Mouse (Mus musculus): ENCODE measurements around the gene Wwc2.
A peak's percentile ranks its signal among the peaks of the same experiment; 100 is the strongest.

Gene Wwc2

DNA sequence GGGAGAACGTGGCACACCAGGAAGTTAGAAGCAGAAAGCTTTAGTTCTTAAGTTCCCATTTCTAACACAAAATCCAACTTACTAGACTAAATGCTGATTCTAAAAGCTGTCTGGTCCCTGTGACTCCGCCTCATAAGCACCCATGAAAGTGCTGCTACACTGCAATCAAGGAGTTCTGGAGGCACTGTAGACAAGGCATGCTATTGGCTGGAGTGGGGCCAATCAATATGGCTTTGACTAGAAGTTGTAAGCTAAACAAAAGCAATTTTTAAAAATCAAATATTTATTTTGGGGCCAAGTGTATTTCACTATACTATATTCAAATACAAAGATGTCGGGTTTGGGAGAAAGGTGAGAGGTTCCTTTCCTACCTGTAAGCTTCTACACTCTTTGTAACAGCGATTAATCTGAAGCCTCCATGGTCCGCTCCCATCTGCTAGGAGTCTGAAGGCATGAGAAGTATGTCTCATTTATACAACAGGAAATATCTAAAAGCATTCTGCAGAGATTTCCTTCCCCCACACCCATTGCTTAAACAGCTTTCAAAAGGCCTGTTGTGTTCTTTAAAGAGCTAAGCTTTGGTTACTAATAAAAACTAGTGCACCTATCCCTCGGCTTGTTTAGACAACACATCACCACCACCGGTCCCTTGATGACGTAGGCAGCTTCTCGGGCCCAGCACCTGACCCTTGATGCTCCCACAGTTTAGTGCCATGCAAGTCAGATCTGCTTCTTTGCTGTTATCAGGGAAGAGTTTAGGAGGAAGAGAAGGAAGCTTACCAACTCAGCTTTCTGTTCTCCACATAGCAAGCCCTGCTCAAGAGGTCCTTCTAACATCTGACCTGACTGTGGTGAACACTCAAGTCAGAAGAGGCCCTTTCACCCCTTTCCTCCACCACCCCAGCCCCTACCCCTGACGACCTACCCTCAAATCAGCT lies 50.5 kb downstream of the Wwc2 start:
- DNase-seq (ENCODE audit: extremely low spot score): no peak

DNA sequence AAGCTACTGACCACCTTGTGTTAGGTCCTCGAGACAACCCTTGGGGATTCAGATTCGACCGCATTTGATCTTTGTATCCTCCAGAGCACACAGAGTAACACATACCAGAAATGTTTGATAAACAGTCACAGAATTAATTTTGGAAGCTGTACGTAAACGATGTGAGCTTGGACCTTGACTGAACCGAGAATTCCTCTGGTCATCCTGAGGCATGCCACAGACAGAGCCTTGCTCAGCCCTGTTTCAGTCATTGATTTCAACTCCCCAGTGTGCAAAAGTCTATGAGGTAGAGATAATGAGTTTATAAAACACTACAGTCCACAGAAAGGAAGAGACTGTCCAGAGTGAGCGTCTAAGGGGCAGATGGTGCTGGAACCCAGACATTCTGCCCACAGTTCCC lies 51.5 kb downstream of the Wwc2 start:
- no peak for DNase-seq (ENCODE audit: extremely low spot score)

- no peak for DNase-seq (ENCODE audit: extremely low spot score)
These were observed 54.3 kb downstream of the Wwc2 start for GRCm38 (mm10) chr8:47936386-47936785.

DNA sequence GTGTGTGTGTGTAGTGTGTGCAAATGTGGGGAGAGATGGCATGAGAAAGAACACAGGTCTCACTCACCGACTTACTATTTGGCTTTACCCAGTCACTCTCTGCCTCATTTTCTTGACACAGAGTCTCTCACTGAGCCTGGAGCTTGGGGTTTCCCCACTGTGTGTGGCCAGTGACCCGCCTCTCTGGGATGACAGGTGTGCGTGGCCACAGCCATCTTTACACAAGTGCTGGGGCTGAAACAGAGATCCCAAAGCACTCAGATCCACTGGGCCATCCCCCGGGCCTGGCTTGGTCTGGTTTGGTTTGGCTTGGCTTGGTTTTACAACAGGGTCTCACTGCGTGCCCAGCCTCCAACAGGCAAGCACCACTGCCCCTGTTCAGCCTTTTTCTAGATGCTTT lies 55.3 kb downstream of the Wwc2 start:
- DNase-seq (ENCODE audit: extremely low spot score): no peak

GRCm38 (mm10) chr8:47933087-47933486 lies 57.6 kb downstream of the Wwc2 start:
- no peak for DNase-seq (ENCODE audit: extremely low spot score)

DNA sequence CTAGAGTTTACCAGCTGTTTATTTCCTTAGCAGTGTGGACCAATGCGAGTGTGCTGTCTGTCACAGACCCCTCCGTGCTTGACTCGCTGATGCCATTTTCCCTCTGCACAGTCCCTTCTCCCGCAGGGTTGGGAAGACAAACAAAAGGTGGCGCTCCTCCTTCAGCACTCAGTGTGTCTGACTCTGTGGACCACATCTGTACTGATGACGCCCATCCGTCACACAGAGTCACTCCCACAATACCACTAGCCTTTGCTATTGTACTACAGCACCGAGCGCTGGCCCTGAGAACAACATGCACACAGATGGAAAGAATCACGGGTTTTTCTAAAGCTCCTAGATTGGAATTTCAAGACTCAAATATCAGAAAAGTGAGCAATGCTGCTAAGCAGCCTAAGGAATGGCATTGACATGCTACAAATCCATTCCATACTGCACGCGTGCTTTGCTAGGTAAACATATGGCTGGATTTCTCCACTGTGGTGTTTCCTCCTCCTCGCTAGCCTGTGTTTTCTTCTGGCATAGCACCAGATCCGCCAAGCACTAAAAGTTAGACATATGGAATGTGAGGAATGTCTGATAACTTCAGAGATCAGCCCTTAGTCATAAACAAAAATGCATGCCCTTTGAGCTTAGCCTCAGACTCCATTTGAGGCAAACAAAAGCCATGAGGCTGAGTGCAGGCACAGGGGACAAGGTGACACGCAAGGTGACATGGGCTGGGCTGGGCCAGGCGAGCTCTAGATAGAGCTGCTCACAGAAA lies 58.5 kb downstream of the Wwc2 start:
- DNase-seq (ENCODE audit: extremely low spot score): peak; percentile 41

DNA sequence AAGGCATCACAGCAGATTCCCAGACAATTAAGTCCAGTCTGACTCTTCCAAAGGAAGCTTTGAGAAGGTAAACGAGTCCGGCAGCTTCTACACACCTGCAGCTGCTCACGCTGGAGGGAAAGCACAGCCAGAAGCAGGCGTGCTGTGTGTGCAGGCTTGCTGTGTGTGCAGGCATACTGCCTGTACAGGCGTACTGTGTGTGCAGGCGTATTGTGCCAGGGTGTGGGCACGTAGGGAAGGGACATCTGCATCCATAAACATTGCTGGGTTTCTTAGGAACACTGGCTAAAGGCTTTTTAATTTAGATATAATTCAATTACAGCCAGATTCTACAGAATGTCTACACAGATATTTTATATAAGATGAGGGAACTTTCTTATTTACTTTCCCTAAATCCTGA lies 59.4 kb downstream of the Wwc2 start:
- no peak for DNase-seq (ENCODE audit: extremely low spot score)

GRCm38 (mm10) chr8:47929615-47930014 lies 61.1 kb downstream of the Wwc2 start:
- no peak for DNase-seq (ENCODE audit: extremely low spot score)

- DNase-seq (ENCODE audit: extremely low spot score): no peak
These were observed 62.0 kb downstream of the Wwc2 start for GRCm38 (mm10) chr8:47928604-47929185.

- DNase-seq (ENCODE audit: extremely low spot score): no peak
These were observed 65.8 kb downstream of the Wwc2 start for GRCm38 (mm10) chr8:47924921-47925320.

- no peak for DNase-seq (ENCODE audit: extremely low spot score)
These were observed 67.9 kb downstream of the Wwc2 start for GRCm38 (mm10) chr8:47922816-47923215.

DNA sequence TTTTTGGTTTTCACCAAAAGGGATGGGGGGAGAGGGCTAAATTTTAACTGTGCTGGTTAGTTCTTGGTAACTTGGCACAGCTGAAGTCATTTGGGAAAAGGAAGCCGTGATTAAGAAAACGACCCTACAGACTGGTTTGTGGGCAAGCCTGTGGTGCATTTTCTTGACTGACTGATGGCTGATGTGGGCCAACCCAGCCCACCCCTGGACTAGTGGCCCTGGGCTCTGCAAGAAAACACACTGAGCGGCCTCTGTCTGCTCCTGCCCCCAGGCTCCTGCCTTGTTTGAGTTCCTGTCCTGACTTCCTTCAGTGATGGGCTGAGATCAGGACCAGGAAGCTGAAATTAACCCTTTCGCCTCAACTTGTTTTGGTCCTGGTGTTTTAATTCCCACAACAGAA lies 68.7 kb downstream of the Wwc2 start:
- no peak for DNase-seq (ENCODE audit: extremely low spot score)

GRCm38 (mm10) chr8:47920575-47921144 lies 70.1 kb downstream of the Wwc2 start:
- DNase-seq (ENCODE audit: extremely low spot score): no peak

GRCm38 (mm10) chr8:47917060-47918035 lies 73.4 kb downstream of the Wwc2 start:
- no peak for DNase-seq (ENCODE audit: extremely low spot score)

DNA sequence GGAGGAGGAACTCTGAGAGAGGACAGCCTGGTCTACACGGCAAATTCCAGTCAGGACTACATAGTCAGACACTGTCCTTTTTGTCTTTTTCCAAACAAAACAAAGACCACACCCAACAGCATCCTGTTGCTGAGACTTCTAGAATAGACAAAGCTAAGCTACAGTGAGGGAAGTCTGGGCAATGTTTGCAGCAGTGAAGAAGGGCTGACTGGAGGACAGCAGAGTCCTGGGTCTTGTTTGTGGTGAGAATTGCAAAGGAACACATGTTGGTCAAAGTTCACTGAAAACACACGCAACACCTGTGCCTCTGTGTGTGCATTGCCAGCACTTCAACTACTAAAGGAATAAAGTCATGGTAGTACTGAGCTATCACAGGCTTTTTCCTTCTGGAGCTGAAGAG lies 75.2 kb downstream of the Wwc2 start:
- no peak for DNase-seq (ENCODE audit: extremely low spot score)

- no peak for DNase-seq (ENCODE audit: extremely low spot score)
These were observed 75.8 kb downstream of the Wwc2 start for GRCm38 (mm10) chr8:47914946-47915345.

- no peak for DNase-seq (ENCODE audit: extremely low spot score)
These were observed 76.6 kb downstream of the Wwc2 start for GRCm38 (mm10) chr8:47914161-47914560.

- no peak for DNase-seq (ENCODE audit: extremely low spot score)
These were observed 77.1 kb downstream of the Wwc2 start for GRCm38 (mm10) chr8:47913621-47914020.

- DNase-seq (ENCODE audit: extremely low spot score): no peak
These were observed 81.0 kb downstream of the Wwc2 start for GRCm38 (mm10) chr8:47909681-47910080.

GRCm38 (mm10) chr8:47907056-47907455 lies 83.7 kb downstream of the Wwc2 start:
- DNase-seq (ENCODE audit: extremely low spot score): no peak

DNA sequence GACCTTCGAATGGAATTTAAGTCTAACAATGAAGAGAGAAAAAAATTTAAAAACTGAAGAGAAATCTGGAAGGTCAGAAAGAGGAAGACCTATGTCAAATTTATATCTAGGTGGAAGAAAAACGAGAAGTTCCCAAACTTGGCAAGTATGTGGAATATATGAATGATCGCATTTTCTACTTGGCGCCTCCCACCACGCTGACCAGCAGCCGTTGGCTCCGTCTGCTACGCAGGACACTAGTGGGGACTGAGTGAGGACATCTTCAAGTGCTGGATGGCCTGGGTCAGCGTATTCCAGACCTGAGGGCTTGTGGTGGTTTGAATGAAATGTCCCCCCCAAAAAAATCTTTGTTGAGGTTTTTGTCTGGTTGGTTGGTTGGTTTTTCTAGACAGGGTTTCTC lies 84.6 kb downstream of the Wwc2 start:
- DNase-seq (ENCODE audit: extremely low spot score): no peak

Data from embryo, embryonic 9.5 days (tissue).